Mouse (Mus musculus): ENCODE results near the gene Ppil4.

Gene Ppil4

DNA sequence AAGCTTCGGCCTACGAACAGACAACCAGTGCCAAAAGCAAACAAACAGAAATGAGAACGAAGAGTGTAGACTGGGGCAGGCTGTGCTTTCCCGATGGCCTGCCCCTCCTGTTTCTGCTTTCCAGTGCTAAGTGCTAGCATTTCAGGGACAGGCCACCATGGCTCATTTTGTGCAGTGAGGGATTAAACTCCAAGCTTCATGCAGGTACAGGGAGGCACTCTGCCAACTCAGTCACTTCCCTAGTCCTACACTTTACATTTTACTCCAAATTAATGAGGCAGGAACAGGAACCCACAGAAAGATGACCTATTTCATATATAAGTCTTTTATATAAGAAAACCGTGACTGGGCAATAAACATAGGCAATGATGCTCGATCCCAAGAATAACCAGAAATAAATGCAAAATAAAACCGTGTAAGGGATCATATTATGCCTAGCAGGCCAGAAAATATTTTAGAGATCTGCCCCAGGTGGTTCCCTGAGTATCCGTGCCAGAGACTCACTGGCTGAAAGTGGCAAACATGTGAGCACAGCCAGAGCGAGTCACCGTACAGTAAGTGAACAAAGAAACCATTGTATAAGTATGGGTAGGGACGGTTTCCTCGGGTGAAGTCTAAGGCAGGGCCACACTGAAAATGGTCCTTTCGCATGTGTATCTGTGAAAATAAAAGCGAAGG lies 68.7 kb downstream of the Ppil4 start:
- DNase-seq (ENCODE audit: low read depth): no peak

DNA sequence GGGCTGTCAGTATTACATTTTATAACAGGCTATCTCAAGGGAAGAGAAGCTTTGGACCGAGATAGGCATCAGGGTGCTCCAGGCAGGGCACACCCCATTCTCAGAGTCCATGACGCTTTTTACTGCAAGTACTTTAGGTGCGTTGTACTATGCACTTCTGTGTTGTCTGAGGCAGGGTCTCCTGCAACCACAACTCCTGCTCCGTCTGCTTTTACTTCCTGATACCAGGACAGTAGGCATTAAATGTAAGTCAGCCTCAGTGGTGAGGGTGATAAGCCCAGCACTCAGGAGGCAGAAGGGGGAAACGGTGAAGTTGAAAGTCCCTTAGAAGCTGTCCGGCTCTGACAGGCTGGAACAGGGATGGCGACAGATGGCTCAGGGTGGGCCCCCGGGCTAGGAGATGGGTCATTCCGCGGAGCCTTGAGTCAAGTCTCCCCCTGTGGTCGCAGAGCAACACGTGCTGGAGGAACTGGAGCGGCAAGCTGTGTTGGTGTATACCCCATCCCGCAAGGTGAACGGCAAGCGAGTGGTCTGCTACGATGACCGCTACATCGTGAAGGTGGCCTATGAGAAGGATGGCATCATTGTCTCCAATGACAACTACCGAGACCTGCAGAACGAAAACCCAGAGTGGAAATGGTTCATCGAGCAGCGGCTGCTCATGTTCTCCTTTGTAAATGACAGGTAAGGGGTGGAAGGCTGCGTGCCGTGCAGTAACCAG lies 69.4 kb downstream of the Ppil4 start:
- DNase-seq (ENCODE audit: low read depth): no peak

DNA sequence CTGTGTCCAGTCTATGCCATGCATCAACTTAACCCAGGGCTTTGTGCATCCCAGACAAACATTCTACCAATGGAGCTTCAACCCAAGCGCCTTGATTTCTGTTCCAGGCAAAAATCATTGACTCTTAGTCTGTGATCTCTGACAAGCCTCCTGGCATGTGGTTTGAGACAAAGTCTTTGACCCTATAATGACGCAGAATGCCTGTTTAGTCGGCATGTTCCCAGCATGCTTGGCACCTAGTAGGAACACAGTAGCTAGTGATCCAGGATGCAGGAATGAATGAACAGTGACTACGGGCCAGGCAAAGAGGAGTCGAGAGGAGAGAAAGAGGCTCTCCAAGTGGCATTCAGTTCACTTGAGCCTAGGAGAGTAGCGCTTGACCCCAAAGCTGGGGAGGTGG lies 70.7 kb downstream of the Ppil4 start:
- no peak for DNase-seq (ENCODE audit: low read depth)

DNA sequence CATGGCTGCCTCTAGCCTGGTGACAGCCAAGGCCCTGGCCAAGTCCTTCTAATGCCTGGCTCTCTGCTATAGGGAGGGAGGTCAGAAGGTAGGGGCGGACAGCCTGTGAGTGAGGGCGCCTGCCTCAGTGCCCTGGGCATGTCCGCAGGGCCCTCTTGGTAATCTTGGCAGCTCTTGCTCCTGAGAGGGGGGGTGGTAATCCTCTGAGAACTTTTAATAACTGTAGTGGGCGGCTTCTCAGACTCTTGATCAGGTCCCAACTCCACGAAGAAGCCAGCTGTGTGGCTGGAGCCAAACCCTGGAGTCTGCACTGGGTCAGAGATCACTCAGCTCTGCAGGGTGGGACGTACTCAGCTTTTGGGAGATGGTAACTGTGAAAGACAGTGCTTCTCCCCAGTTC lies 71.5 kb downstream of the Ppil4 start:
- no peak for DNase-seq (ENCODE audit: low read depth)

DNA sequence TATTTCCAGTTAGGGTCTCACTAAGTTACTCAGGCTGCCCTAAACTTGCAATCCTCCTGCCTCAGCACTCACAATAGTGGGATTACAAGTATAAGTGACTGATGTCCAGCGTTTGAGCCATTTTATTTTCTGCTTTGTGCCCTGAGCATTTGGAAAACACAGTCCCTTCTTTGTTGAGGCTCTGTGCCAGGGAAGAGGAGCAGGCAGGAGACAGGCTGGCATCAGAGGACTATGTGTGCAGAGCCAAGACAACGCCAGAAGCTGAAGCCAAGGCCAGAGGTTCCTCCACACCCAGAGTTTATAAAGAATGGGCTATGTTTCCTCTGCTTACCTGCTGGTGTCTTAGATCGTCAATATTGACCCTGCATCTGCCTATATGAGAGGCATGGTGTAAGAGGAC lies 72.1 kb downstream of the Ppil4 start:
- no peak for DNase-seq (ENCODE audit: low read depth)

DNA sequence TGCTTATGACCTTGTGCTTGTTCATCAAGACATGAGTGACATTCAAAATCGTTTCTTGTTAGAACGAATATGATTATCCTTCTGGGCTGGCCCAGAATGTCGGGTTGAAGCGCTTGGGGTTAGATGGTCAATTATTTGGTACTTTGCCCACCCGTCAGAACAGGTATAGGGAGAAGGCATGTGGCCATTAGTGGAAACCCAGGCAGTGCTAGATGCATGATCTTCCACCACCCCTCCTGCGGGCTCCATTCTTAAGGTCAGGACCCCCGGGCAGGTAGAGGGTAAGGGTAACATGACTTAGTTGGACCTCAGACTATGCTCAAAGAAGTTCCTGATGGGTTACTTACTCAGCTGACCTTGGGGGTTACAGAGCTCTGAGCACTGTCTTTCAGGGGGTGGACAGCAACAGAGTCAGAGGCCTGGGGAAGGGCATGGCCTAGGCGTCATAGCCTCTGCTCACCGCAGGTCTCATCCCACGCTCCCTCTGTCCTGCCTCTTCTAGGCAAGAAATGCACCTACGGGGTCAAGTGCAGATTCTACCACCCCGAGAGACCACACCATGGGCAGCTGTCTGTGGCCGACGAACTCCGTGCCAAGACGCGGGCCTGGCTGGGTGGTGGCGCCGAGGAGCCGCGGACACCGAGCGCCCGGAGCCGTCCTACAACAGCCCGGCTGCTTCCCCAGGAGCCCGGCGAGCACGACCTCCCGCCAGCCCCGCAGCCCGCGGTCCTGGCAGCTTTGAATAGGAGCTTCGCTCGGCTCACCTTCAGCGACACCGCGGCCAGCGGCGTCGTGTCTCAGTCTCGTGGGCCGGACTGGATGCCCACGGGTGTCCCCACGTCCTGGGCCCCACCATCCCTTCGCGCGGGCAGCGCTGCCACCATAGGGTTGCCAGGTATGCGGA lies 74.3 kb downstream of the Ppil4 start:
- no peak for DNase-seq (ENCODE audit: low read depth)

DNA sequence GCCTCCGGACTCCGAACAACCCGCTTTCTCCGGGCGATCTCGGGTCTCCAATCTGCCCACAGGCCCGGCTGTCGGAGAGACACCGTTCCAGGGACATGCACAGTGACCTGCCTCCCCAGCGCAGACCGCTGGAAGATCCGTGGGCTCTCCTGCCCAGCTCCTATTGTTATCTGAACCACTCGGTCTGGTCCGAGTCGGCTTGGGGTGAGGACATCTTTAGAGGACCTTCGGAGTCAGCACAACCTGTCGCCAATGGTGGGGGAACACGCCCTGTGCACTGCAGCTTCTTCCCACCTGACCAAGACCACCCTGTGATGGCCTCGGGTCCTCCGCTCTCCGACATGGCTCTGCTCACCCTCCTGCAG lies 75.0 kb downstream of the Ppil4 start:
- DNase-seq (ENCODE audit: low read depth): no peak

DNA sequence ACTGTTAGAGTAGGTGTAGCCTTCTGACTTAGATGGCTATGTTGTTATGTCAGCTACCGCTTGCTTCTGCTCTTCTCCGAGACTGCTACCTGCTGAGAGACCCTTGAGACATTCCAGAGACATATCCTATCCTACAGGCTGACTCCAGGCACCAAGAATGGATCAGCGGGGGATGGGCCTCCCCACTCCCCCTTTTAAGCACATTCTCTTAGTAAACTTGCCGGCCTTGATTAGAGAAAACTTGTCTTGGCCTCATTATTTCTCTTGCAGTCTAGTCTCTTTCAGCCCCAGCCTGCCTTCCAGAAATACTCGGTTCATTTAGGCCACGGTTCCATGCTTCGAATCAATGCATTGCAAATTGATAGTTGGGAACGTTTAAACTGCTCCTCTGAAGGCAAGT lies 77.1 kb downstream of the Ppil4 start:
- no peak for DNase-seq (ENCODE audit: low read depth)

DNA sequence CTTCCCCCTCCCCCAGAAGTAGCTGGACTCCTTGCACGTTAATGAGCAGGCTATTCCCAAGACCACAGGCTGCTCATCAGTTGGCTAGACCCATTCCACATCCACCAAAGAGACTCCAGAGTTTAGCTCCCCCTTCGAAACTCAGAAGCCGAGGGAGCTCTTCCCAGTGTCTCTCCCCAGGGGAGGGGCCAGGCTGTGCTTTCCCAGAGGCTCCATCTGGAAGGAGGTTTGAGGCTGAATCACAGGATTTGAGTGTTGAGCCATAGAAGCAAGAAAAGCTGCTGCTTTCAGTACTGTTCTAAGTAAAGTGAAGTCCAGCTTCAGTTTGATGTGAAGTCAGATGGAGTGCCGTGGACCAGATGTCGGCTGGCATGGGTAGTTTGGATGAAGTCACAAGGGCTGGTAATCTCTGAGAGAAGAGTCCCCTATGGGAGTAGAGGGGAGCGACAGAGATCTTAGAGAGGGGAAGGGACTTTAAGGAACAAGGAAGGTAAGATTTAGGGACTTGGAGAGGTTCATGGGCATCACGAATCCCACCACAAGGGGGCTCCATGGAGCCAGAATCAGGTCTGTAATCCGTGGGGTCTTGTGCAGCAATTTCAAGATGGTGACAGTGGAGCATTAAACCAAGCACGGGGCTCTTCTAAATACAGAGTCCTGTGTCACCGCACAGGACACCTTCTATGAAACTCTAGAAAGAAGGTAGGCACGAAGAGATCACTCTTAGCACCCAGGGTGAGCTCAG lies 78.1 kb downstream of the Ppil4 start:
- peak; percentile 51 for DNase-seq (ENCODE audit: low read depth)

DNA sequence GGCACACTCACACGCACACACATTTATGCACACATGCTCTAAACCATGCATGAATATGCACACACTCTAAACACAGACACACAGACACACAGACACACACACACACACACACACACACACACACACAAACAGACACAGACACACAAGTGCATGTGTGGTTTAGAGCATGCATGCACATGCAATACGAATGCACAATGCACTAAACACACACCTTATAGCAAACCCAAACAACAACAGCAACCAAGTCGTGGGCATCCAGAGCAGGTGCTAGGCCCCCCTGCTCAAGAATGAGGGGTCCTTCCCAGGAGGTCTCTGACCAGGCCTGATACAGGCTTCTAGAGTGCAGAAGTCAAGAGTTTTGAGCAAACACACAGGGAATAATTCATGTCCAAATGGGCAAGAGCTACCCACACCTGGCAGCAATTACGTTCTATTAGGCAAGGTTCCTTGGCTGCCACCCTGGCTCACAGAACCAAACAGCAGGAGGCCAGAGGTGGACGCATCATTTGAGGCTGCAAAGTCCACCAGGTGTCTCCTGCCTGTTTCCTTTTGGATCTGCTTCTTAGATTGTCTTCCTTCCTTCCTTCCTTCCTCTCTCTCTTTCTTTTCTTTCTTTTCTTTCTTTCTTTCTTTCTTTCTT lies 78.8 kb downstream of the Ppil4 start:
- no peak for DNase-seq (ENCODE audit: low read depth)
